Mouse (Mus musculus) liver, embryonic 14.5 days (tissue): Measurements from ENCODE around the gene Ctnnbip1. TPM values are rescaled to one million over a fixed set of nuclear protein-coding genes. Genes with fewer than 3 reads are reported as not detected.

Experiments
- ATAC-seq: fragments of 200-750 bp; cut with Nextera tagmentation; 2 replicates; pipeline ENCODE4 v1.8.0; 2017; ENCODE audit warnings: moderate number of reproducible peaks, mild to moderate bottlenecking, moderate library complexity; ENCODE audit not compliant: insufficient read depth
- DNase-seq, 3 experiments: peaks; one replicate each; pipeline ENCODE4 v3.0.0-alpha.2; 2012 to 2013; ENCODE audit warnings: low read depth in 3 of 3, low spot score in 3 of 3
- H3K27ac ChIP-seq: fragments of 300-500 bp; sonication (generic); 2 replicates; pipeline ENCODE4 v1.5.1; 2014; ENCODE audit warnings: moderate library complexity, mild to moderate bottlenecking, control low read depth, inconsistent platforms
- H3K27me3 ChIP-seq: fragments of 300-500 bp; sonication (generic); 2 replicates; pipeline ENCODE4 v1.6.1; 2014; ENCODE audit warnings: mild to moderate bottlenecking, low read length, moderate library complexity; ENCODE audit not compliant: control insufficient read depth, insufficient read depth
- H3K36me3 ChIP-seq: fragments of 300-500 bp; sonication (generic); replicated peaks from 2 replicates; pipeline ENCODE4 v1.6.1; 2014; ENCODE audit warnings: low read depth; ENCODE audit not compliant: control insufficient read depth, insufficient read depth
- H3K4me1 ChIP-seq, 2 experiments: fragments of 200-500 bp in 1 of 2; fragments of 300-500 bp in 1 of 2; sonication (generic) in 1 of 2; replicated peaks; 2 replicates each; pipeline ENCODE4 v1.6.1; 2012 to 2014; ENCODE audit warnings: antibody characterized with exemption in 1 of 2, inconsistent platforms in 1 of 2, low read length in 1 of 2; ENCODE audit not compliant: control insufficient read depth in 2 of 2, insufficient read depth in 2 of 2
- H3K4me2 ChIP-seq: fragments of 300-500 bp; sonication (generic); 2 replicates; pipeline ENCODE4 v1.6.1; 2014; ENCODE audit warnings: low read depth, mild to moderate bottlenecking, control low read depth, moderate library complexity
- H3K4me3 ChIP-seq, 2 experiments: fragments of 200-500 bp in 1 of 2; fragments of 300-500 bp in 1 of 2; sonication (generic) in 1 of 2; 2 replicates each; pipeline ENCODE4 v1.5.1; 2012 to 2014; ENCODE audit warnings: low read depth in 2 of 2, low read length in 2 of 2, mild to moderate bottlenecking in 2 of 2, control low read depth in 1 of 2, inconsistent platforms in 1 of 2, moderate library complexity in 1 of 2; ENCODE audit not compliant: insufficient read depth in 1 of 2
- H3K9ac ChIP-seq: fragments of 300-500 bp; sonication (generic); replicated peaks from 2 replicates; pipeline ENCODE4 v1.6.1; 2014; ENCODE audit warnings: mild to moderate bottlenecking, control low read depth, moderate library complexity
- H3K9me3 ChIP-seq: fragments of 300-500 bp; sonication (generic); 2 replicates; pipeline ENCODE4 v1.6.1; 2016; ENCODE audit warnings: low read length, mixed read lengths; ENCODE audit not compliant: control insufficient read depth
- CTCF ChIP-seq: IDR thresholded peaks from 2 replicates; pipeline ENCODE4 v1.5.1; 2016; ENCODE audit warnings: antibody characterized with exemption, low read depth, control low read depth
- EP300 ChIP-seq: IDR thresholded peaks from 2 replicates; pipeline ENCODE4 v1.6.1; 2016; ENCODE audit warnings: antibody characterized with exemption, low read depth
- WGBS: fragments of 180-500 bp; shearing (Covaris S2); extraction: QIAGEN DNeasy Blood & Tissue Kit; methylation state at CpG from one replicate; pipeline ENCODE4 v1.1.7; 2014; ENCODE audit not compliant: insufficient replicate concordance; 5-methylcytosine and 5-hydroxymethylcytosine counted together
- polyA plus RNA-seq, 2 experiments: library from polyadenylated mRNA; depleted of rRNA in 1 of 2; stranded (reverse) in 1 of 2; unstranded in 1 of 2; fragments of >200 nt; fragmentation: Nextera tagmentation in 1 of 2; extraction: Ambion mirVana in 1 of 2; gene quantifications; 2 replicates each; pipeline versions ENCODE4 v1.2.1 to v1.2.3; 2012 to 2014

Gene Ctnnbip1
- polyA plus RNA-seq, 2 experiments, result 2.2 to 4.0 TPM

DNA sequence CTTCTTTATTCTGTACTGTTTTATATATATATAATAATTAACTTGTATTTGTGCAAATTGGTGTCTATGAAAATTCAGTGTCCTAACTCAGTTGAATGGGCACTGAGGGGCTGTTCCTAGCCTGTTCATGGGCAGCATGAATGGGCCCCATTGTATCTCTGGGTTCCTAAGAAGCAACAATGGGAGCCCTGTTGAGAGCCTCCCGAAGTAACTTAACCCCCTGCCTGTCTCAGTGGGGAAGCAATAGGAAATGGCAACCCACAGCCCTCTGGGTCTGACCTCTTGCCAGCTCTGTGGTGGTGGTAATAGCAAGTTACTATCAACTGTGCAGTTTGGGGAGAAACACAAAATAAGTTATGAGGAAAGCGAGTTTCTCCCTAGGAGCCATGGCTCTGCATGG lies 21.4 kb upstream of the Ctnnbip1 start:
- H3K4me3 ChIP-seq, result no peak overlapping the region
- DNase-seq, result no peak
- ATAC-seq, result no peak
- TF ChIP-seq EP300 (no peak), CTCF (no peak)
- no peak overlapping the region for H3K9ac ChIP-seq
- no peaks in the 10 kb centered on the region for H3K4me1 ChIP-seq
- no peak overlapping the region for H3K27ac ChIP-seq
- peaks cover 13% of the 10 kb centered on the region for H3K36me3 ChIP-seq
- no peaks in the 10 kb centered on the region for H3K9me3 ChIP-seq
- H3K27me3 ChIP-seq, result no peaks in the 10 kb centered on the region
- 77% methylated on average over 2 of the region's 2 CpGs for WGBS
- no peak overlapping the region for H3K4me2 ChIP-seq

DNA sequence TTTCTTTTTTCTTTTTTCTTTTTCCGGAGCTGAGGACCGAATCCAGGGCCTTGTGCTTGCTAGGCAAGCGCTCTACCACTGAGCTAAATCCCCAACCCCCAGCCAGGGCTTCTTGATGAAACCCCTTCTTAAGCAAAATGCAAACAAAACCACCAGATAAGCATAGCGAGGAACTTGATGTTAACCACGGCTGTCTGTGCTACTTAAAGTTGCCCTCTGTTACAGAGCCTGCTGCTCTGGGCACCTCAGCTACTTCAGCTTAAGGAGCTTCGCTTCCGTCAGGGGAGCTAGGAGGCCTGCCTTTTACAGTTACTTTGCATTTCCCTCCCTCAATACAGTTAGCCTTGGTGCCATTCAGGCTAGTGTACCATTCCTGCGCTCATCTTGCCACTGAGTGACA lies 19.1 kb upstream of the Ctnnbip1 start:
- TF ChIP-seq EP300 (no peak), CTCF (no peak)

DNA sequence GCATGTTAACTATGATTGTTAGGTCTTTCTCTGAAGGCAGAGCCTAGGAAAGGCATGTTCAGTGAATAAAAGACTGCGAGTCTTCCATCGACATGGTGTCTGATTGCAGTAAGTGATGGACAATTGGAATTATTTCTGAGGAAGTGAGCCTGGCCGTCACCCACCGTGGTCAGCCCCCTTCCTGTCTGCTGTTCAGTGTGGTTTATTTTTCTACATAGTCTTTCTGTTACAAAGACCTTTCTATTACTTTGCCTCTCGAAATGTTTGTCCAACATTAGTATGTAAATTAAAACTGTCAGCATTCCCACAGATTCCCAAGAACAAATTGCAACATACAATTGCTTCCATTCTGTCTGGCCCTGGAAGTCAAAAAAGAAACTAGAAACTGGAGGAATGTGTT lies 18.2 kb upstream of the Ctnnbip1 start:
- Histone ChIP-seq H3K4me1 (no peaks in the 10 kb centered on the region), H3K27me3 (no peaks in the 10 kb centered on the region), H3K9me3 (no peaks in the 10 kb centered on the region), H3K27ac (no peak overlapping the region), H3K4me2 (no peak overlapping the region), H3K36me3 (peaks cover 7% of the 10 kb centered on the region), H3K9ac (no peak overlapping the region), H3K4me3 (no peak overlapping the region)
- WGBS, result 43% methylated on average over 5 of the region's 5 CpGs
- no peak for DNase-seq
- ATAC-seq, result no peak
- TF ChIP-seq CTCF (no peak), EP300 (no peak)

More for the DNA sequence above, 19.1 kb upstream of the Ctnnbip1 start:
- Histone ChIP-seq H3K4me1 (no peaks in the 10 kb centered on the region), H3K4me2 (no peak overlapping the region), H3K27me3 (no peaks in the 10 kb centered on the region), H3K27ac (no peak overlapping the region), H3K9ac (no peak overlapping the region), H3K9me3 (no peaks in the 10 kb centered on the region), H3K4me3 (no peak overlapping the region), H3K36me3 (peaks cover 11% of the 10 kb centered on the region)
- DNase-seq (no peak), ATAC-seq (no peak)
- WGBS, result 66% methylated on average over 8 of the region's 8 CpGs

DNA sequence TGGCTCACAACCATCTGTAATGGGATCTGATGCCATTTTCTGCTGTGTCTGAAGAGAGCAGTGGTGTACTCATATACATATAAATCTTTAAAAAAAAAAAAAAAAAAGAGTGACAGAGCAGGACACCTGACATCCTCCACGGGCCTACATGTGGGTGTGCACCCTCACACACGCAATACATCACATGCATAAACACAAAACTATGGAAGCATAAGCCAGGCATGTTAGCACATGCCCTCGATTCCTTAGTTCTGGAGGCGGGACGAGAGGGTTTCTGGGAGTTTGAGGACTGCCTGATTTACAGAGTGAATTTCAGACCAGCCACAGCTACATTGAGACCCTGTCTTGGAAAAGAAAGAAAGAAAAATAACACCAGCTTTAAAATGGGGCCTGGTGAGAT lies 13.7 kb upstream of the Ctnnbip1 start:
- no peak overlapping the region for H3K4me3 ChIP-seq
- no peak overlapping the region for H3K9ac ChIP-seq
- H3K4me2 ChIP-seq, result no peak overlapping the region
- no peaks in the 10 kb centered on the region for H3K4me1 ChIP-seq
- ATAC-seq, result no peak
- 63% methylated on average over 5 of the region's 5 CpGs for WGBS
- no peaks in the 10 kb centered on the region; the same call in 1 of the 2 replicates for H3K36me3 ChIP-seq
- H3K9me3 ChIP-seq, result no peaks in the 10 kb centered on the region
- H3K27ac ChIP-seq, result no peak overlapping the region
- no peak for DNase-seq
- TF ChIP-seq CTCF (no peak), EP300 (no peak)
- no peaks in the 10 kb centered on the region for H3K27me3 ChIP-seq

DNA sequence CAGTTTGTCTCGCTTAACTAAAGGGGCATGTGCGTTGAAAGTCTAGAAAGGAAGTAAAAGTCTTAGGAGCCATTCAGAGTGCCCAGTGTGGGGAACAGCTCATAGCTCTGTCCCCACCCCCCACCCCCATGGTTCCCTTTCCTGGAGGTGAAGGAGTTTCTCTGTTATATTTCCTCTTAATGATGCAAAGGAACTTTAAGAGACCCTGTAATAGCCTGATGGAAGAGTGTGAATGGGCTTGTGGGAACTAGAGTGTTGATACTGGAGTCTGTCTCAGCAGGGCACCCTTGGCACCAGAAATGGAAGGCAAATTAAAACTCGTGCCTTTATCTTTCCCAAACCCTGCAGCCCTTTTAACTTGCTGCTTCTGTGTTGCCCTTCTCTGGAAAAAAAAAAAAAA lies 13.2 kb upstream of the Ctnnbip1 start:
- Histone ChIP-seq H3K36me3 (no peaks in the 10 kb centered on the region; the same call in 1 of the 2 replicates), H3K27ac (no peak overlapping the region), H3K9ac (no peak overlapping the region), H3K27me3 (no peaks in the 10 kb centered on the region), H3K9me3 (no peaks in the 10 kb centered on the region), H3K4me1 (no peaks in the 10 kb centered on the region), H3K4me3 (no peak overlapping the region), H3K4me2 (no peak overlapping the region)
- ATAC-seq, result no peak
- no peak for DNase-seq
- TF ChIP-seq CTCF, result no peak
- TF ChIP-seq EP300, result no peak
- 15% methylated on average over 3 of the region's 3 CpGs for WGBS
